Mouse (Mus musculus) adrenal gland, adult (tissue): ENCODE data around the gene Adgrg7.

Experiments used
- DNase-seq, 2 experiments: peaks; one replicate each; pipeline ENCODE4 v3.0.0; 2022 to 2023; ENCODE audit warnings: low spot score in 1 of 2; ENCODE audit not compliant: inconsistent age in 2 of 2

The Adgrg7 gene

GRCm38 (mm10) chr16:56715608-56716007 lies 80.0 kb downstream of the Adgrg7 start:
- DNase-seq: peak in 1 of 2 experiments; percentile 51

- DNase-seq: no peak
Observed at GRCm38 (mm10) chr16:56710071-56710470, 85.6 kb downstream of the Adgrg7 start.

DNA sequence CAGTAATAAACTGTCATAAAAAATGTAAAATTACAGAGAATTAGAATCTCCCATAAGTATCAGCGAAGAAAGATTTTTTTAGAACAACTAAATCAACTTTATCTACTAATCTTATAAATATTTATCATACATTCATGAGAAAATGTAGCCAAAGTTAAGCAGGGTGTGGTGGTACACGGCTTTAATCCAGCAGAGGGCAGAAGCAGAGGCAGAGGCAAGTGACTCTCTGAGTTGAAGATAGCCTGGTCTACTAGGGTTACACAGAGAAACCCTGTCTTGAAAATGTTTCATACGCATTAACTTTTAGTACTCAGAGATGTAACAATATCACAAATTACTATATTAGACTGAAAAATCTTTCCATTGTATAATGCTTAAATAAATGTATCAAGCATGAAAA lies 89.9 kb downstream of the Adgrg7 start:
- DNase-seq: no peak

DNA sequence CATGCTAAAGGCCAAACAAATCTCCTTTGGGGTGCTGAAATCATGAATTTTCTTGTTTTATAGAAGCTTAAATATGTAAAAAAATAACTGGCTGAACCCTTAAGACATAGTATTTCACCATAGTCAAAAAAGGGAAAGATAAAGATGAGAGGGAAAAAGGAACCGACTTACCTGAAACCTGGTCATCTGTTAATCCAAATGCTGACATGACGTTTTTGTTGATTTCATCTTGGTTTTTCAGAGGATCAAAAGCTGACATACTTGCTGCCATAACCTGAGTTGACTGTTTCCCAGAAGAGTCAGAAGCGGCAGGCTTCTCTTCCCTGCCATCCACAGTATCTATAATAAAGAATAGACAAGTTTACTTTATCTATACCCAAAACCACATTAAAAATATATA lies 94.8 kb downstream of the Adgrg7 start:
- DNase-seq: no peak

DNA sequence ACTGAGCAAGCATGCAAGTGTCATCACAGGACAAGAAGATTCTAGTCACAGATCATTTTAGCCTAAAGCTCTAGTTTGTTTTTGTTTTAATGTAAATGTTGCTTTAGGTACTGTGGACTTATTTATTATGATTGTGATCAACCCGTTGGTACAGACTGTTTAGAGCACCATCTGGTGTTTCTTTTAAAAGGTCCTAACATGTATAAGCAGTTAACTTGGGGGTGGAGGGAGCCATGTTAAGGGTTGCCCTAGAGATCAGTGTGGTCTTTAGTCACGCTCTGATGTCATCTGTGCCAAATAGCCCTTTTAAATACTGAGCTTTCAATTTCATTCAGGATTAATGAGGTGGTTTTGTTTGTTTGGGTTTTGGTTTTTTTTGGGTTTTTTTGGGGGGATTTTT lies 99.2 kb downstream of the Adgrg7 start:
- no peak for DNase-seq

DNA sequence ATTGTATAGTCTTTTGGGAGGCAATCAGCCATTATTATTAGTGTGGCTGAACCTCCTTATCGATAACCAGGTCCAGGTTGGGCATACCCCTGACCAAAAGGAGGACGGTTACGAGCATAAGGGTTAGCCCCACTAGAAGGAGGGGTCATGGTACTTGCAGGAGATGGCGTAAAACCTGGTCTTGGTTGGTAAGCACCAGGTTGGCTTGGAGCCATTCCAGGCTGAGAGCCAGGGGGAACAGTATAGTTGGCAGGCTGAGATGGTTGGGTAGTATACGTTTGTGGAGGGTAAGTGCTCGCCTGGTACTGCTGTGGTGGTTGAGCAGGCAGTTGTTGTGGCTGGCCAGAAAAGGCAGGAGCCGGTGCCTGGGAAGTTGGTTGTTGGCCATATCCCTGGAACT lies 104.9 kb downstream of the Adgrg7 start:
- no peak for DNase-seq

- DNase-seq: no peak
Observed at GRCm38 (mm10) chr16:56686747-56687146, 108.9 kb downstream of the Adgrg7 start.

DNA sequence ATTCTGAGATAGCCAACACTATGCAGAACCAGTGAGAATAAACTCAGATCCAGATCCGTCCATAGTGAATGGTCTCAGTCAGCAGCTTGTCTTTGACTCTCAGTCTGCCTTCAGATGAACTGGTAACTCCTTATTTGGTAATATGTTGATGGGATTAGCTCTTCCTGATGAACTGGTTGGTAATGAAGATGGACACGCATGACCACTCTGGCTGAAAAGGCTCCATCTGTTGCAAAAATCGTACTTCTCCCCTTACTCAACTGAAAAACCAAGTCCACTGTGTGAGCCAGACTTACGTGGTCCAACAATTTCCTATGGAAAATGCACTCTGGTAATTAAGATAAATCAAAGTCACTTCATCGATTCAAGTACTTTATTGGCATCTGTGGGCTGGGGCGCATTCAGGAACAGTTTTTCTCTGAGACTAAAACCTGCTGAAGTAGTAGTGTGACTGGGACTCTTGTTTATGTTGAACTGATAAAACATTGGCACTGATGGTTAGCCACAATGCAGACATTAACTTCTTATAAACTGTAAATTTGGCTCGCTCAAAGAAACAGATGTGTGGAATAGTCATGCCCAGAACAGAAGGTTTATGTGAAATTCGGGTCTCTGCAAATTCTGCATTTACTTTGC lies 114.5 kb downstream of the Adgrg7 start:
- DNase-seq: no peak

GRCm38 (mm10) chr16:56677146-56677545 lies 118.5 kb downstream of the Adgrg7 start:
- peak in 1 of 2 experiments; percentile 59 for DNase-seq
